Mouse (Mus musculus): Measurements from ENCODE around the gene Mul1. TPM values are rescaled to one million over a fixed set of nuclear protein-coding genes. Genes with fewer than 3 reads are reported as not detected.
"Not testable (repeated sequence)": the region's sequence is repeated elsewhere in the genome, so short reads cannot be mapped to it uniquely, and the experiment has no call there.

Mul1 gene
- total RNA-seq (2014; fragmentation: Nextera tagmentation) (13.2 and 18.1 TPM in 2 replicates), total RNA-seq (2017) (3.2 and 10.2 TPM in 2 replicates)

DNA sequence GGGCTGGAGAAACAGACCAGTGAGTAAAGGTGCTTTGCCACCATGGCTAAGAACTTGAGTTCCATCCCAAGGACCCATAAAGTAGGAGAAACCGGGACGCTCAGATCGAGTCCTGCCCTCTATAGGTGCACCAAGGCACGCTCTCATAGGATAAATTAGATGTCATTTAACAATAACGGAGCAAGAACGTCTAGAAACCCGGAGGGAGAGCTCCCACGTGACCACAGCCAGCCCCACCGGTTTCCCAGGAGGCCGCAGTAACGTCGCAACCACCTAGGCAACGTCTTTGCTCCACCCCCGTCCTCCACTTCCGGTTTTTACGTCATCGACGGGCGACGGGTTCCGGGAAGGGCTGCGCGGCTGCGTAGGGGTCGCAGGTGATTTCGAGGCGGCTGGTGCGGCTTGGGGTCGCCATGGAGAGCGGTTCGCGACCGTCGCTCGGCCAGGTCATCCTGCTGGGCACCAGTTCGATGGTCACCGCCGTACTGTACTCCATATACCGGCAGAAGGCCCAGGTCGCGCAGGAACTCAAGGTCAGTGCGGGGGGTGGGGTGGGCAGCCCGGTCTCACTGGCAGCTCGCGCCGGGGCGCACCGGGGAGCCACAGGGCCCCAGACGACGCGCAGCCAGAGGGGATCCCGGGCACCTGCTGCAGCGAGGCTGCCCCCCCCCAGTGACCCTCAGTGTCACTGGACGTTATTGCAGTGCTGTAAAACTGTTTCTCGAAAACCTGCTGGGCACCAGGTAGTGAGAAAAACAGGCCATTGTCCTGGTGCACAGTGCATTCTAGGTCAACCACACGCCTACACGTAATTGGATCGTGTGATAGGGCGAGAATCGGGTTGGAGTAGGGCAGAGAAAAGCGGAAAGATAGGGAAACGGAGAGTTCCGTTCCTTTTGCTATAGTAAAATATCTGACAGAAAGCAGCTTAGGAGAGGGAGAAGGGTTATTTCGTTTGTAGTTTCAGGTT is at the start of gene Mul1:
Gene Mul1 (plus strand): TSS at position 325 of the 970 bp plus-strand sequence.
- ATAC-seq (replicated peaks; ENCODE audit: low FRiP score, low TSS enrichment, poor library complexity, severe bottlenecking) = peak; percentile 94

DNA sequence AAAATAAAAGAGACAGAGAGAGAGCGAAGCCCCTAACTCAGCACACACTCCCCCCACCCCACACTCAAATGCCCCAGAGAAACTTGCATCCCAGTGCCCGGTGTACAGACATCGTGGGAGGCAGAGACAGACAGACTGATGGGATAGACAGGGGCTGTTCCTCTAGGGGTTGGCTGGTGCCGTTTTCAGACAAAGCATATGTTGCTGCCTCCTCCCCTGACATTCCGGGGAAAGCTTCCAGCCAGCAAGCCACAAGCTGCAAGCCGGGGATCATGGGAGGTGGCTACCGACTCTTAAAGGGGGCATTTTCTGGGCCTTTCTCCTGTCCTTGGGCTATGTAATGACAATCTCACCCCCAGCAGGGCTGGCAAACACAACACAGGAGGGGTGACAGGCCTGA is 40.8 kb upstream of the Mul1 start:
- no peak for ATAC-seq (replicated peaks; ENCODE audit: low FRiP score, low TSS enrichment, poor library complexity, severe bottlenecking)

DNA sequence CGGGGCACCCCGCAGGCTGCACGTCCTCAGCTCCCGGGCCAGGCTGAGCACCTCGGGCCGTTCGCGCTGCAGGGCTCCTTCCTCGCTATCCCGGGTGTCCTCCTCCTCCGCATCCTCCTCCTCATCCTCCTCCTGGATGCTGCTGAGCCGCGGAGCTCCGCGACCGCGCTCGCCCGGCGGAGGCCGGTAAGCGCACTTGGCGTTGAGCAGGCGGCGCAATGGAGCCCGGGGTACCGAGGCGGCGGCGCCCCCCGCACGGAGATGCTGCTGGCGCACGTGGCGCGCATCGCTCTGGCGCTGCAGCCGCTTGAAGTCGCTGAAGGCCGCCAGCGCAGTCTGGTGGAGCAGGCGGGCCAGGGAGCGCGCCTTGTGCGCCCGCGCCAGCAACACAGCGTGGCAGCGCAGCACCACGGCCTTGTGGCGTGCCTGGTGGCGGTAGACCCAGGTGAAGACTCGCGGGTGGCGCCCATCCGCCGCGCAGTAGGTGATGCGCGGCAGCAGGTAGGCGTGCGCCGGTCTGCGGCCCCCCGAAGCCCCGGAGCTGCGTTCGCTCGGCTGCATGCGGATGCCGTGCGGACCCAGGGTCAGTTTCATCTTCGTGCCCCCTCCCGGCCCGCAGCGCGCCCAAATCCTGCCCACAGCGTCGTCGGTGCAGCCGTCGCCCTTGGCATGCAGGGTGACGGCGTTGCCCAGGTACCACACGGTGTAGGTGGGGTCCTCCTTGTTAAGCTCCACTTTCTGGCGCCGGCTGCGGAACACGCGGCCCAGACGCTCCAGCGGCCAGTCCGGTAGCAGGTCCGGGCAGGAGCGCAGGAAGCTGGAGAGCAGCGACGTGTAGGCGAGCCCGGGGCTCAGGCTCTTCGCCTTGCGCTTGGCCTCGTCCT is 39.1 kb upstream of the Mul1 start:
- ATAC-seq (replicated peaks; ENCODE audit: low FRiP score, low TSS enrichment, poor library complexity, severe bottlenecking) = no peak

DNA sequence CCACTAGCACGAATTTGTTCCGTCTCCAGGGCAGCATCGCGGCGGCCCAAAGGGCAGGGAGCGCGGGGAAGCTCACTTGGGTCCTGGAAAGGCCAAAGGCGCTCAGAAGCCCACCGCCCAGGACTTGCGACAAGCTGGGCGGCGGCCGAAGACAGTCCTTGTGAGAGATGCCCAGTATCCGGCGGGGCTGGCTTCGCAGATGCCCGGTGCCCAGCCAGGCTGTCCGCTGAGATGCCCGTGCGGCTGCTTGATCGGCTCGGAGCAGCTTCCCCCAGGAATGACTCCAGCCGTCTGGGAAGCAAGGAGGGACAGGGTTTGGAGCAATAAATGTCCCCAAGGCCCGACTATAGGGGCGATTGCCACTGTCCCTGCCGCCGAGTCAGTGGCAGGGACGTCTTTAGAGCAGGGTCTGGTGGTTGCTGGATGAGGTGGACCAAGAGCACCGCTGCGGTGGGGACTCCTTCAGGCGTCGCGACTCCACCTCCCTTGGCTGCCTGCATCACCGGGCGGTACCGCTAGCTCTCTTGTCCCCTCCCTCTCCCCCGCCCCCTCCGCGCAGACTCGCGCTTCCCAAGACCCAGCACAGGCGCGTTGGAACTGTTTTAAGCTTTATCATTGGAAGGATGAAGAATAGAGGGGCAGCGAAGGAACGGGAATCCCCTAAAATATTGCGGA is 38.4 kb upstream of the Mul1 start, which contains the start of gene Fam43b:
Gene Fam43b (minus strand): TSS at position 558 of the 675 bp plus-strand sequence.
- ATAC-seq (replicated peaks; ENCODE audit: low FRiP score, low TSS enrichment, poor library complexity, severe bottlenecking) = no peak

DNA sequence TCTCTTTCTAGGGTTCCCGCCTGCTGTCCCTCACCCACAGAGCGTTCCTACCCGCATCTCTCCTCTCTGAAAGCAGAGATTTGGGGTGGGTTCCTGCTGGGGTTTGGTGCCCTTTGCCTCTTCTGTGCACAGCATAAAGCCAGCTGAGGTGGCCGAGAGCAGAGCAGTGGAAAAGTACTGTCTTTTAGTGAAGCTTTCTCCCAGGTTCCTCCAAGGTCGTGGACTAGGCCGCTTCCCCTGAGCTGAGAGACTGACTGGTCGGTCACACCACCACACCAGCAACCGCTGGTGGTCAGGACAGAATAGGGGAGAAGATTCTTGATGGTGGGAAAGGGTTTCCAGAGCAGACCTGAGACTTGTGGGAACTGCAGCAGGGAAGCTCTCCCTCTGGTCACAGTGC is 37.8 kb upstream of the Mul1 start:
- ATAC-seq (replicated peaks; ENCODE audit: low FRiP score, low TSS enrichment, poor library complexity, severe bottlenecking) = no peak

DNA sequence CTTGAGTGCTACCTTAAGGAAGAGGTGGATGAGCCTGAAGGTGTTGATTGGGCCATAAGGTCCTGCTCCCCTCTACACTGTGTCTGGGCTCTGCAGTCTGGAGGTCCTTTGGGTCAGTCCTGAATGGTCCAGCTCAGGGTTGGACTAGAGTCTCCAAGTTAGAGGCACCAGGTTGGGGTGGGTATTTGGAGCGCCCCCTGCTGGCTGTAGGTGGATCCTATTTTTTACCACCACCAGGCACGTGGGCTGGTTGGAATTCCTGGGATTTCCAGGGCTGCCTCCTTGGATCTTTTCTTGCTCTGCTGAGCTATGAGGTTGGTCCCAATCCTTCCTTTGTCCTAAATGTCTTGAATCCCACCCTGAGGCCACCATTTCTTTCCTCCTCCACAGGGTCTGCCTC is 29.7 kb upstream of the Mul1 start:
- ATAC-seq (replicated peaks; ENCODE audit: low FRiP score, low TSS enrichment, poor library complexity, severe bottlenecking) = peak; percentile 63

DNA sequence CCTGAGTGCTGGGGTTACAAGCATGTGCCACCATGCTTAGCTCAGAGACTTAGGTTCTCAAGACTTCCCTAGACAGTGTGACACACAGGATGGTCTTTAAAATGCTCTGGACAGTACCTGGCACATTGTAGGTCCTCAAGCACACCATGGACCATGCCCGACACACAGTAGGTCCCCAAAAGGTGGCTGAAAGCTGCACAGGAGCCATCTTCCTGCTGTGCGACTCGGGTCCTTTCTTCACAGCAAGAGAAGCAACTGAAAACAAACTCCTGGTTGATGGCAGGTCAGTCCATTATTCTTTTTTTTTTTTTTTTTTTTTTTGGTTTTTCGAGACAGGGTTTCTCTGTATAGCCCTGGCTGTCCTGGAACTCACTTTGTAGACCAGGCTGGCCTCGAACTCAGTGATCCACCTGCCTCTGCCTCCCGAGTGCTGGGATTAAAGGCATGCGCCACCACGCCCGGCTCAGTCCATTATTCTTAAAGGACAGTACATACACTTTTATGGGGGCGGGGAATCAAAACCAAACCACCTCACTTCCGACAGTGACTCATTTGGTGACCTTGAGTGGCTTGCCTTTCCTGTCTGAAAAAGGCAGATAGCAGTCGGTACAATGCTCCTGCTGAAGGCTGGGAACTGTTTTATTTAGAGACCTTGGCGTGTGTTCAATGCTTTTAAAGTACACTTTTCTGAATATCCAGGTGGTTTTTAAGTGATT is 26.8 kb upstream of the Mul1 start:
- ATAC-seq (replicated peaks; ENCODE audit: low FRiP score, low TSS enrichment, poor library complexity, severe bottlenecking) = 0 out of 2 replicates have a peak, but pooled peaks have one; percentile 42

DNA sequence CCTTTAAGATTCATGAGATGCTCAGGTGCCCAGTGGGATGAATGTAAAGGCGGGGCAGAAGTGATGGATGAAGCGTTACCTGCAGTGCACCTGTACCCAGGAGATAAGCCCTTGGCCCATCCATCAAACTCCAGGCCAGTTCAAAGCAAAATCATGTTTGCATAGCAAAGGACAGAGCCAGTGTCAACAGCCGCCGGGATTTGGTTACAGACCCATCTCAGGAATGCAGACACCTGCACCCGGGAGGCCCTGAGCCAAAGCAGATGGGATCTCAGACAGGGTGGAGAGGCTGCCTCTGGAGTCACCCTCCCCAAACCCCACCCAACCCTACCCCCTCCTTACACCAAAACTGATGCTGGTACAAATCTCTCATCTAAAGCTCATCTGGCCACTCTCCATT is 23.5 kb upstream of the Mul1 start:
- no peak for ATAC-seq (replicated peaks; ENCODE audit: low FRiP score, low TSS enrichment, poor library complexity, severe bottlenecking)

DNA sequence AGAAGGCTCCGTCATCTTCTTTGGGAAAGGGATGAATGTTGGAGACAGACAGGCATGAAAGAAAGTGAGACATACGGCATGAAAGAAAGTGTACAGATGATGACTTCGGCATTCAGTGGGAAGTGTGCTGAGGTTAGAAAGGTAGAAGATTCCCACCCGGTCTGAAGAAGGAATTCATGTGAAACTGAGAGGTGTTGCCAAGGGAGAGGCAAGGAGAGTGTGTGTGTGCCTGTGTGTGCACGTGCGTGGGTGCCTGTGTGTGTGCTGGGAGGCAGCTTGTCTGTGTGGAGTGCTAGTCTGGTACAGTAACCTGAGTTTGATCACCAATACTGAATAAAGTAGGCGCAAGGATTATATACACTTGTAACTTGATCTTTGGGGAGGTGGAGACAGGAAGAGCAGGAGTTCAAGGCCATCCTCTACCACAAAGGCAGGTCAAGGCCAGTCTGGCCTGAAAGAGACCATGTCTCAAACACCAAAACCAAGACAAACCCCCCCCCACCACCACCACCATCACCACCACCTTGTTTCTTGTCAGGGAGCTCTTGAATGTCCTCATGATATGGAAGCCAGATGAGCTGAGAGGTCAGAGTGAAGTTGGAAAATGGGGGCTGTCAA is 22.9 kb upstream of the Mul1 start:
- ATAC-seq (replicated peaks; ENCODE audit: low FRiP score, low TSS enrichment, poor library complexity, severe bottlenecking) = no peak

DNA sequence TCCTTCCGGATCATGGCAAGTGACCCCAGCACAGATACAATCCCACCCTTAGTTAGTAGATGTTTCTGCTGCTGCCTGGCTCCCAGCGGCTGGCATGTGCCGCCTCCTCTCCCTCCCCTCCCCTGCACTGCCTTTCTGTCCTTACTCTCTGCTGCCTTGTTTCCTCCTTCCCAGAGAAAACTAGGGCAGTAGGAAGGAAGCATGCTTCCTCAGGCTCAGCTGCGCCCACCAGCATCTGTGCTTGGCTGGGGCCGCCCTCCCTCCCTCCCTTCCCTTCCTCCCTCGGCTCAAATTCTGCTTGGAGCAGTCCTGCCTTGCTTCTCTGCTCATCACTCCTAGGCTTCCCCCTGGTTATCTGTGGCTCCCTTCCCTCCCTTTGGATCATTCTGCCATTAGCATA is 19.7 kb upstream of the Mul1 start:
- ATAC-seq (replicated peaks; ENCODE audit: low FRiP score, low TSS enrichment, poor library complexity, severe bottlenecking) = no peak

DNA sequence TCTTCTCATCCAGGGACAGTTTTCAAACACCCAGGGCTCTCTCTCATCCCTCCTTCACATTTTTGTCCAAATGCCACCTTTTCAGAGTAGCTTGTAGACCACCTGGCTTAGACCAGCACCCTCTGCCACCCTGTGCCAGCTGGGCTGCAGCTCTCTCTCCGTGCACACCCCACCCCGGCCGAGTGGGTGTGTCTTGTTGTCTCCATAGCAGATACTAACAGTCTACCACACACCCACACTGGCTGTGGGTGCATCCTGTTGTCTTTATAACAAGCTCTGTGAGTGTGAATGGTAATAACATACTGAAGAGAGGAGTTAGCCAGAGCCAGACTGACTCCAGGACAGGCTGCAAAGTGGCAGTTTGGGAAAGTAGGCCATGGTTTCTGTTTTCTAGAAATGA is 18.5 kb upstream of the Mul1 start:
- no peak for ATAC-seq (replicated peaks; ENCODE audit: low FRiP score, low TSS enrichment, poor library complexity, severe bottlenecking)

DNA sequence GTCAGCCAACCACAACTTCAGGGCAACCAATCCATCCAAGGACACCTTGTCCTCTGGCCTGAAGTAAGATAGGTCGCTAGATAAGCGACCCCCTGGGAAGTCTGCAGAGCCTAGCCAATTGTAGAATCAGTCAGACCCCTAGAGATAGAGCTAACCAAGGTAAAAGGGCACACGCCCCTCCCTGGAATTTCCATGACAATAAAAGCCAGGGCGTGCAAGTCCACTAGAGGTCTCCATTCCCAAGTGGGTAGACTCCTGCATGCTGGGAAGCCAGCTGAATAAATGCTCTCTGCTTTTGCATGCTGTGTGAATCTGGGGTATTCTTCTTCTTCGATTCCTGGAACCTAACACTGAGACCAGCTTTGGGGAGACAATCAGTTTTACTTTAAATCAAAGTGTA is 18.1 kb upstream of the Mul1 start:
- no peak for ATAC-seq (replicated peaks; ENCODE audit: low FRiP score, low TSS enrichment, poor library complexity, severe bottlenecking)

DNA sequence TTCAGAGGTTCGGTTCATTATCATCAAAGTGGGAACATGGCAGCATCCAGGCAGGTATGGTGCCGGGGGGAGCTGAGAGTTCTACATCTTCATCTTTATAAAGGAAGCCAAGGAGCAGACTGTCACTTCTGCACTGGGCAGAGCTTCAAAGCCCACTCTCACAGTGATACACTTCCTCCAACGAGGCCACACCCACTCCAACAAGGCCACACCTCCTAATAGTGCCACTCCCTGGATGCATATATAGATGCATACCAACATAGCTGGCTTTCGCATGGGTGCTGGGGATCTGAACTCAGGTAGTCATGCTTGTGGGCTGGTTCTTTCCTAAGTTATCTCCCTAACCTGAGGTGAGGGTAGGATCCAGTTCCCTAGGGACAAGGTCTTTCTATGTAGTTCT is 16.6 kb upstream of the Mul1 start:
- ATAC-seq (replicated peaks; ENCODE audit: low FRiP score, low TSS enrichment, poor library complexity, severe bottlenecking) = no peak

DNA sequence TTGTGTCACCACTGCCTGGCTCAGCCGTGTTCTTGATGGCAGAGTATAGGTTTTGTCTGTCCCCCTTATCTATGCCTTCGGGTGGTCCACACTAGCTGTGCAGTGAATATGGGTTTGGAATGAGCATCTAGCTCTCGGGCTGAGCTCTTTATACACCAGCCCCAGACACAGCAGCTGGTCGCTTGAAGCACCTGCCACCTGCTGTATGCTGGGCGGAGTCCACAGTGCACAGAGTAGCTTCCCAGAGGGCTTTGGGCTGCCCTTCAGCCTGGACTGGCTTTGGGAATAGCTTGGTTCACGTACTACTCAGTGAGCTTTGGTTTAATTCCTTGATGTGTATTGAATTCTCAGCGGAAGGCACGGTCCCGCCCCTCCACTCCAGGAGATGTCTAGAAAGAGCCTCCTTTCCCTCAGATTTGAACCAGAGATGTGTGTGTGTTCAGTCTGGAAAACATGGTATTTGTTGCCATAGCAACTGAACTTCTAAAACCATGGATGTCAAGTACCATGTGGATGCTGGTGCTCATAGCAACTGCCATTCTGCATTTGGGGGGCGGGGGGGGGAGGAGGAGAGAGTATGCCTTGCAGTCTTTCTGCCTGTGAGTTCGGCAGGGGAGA is 16.0 kb upstream of the Mul1 start:
- ATAC-seq (replicated peaks; ENCODE audit: low FRiP score, low TSS enrichment, poor library complexity, severe bottlenecking) = no peak

DNA sequence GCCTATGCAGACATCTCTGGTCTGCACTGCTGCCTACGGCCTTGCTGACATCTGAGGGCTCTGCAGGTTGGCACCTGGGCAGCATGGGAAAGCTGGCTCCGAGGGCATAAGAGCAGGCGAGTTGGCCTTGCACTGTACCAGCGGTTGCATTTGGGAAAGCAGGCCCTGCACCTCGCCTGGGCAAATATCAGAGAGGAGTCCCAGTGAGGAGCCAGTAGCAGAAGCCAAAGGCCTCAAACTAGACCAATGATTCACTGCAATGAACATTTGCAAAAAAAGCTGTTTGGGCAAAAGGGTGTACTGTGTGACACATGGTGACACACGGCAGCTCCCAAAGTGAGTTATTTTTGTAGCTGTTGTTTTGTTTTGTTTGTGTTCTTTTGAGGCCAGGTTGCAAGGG is 9.4 kb upstream of the Mul1 start:
- ATAC-seq (replicated peaks; ENCODE audit: low FRiP score, low TSS enrichment, poor library complexity, severe bottlenecking) = no peak

DNA sequence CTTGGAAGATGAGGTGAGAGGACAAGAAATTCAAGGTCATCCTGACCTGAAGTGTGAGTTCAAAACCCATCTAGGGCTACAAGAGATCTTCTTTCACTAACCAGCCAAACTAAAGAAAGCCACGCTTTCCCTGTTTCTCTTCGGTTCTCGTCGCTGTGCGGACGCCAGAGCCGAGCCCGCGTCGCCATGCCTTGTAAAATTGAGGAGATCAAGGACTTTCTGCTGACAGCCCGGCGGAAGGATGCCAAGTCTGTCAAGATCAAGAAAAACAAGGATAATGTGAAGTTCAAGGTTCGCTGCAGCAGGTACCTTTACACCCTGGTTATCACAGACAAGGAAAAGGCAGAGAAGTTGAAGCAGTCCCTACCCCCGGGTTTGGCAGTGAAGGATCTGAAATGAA is 8.9 kb upstream of the Mul1 start:
- ATAC-seq (replicated peaks; ENCODE audit: low FRiP score, low TSS enrichment, poor library complexity, severe bottlenecking) = not testable (repeated sequence)

DNA sequence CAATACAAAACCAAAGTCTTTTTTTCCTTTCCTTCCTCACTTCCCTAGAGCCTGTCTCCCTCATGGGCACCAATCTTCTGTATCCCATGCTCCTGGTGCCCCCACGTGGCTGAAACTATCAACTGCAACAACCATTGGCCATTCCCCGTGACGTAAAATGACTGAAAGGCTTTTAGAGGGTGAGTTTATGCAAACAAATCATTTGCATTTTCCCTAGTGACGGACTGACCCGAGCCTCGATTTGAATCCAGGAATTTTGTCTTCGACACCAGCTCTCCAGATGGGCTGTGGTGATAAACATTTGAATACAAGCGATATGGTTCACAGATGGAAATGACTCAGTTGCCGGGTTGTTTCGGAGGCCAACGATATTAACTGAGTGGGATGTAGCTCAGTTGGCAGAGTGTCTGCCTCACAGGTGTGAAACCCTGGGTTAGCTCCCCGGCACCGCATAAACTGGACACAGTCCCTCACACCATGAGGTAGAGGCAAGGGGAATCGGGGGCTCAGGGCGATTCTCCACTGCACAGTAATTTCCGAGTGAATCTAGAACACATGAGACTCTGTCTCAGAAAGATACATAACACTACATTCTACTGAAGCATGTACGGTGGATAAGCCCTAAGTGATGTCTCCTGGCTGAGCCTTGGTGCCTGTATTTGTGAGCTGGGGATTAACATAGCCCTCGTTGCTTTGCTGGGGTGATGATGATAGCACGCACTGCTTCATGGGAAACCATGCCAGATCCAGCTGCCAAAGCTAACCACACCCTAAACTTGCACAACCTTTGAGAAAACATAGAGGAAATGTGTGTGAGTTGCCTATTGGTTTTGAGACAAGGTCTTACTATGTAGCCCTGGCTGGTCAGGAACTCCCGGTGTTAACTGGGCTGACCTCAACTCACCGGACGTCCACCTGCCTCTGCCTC is 7.4 kb upstream of the Mul1 start:
- ATAC-seq (replicated peaks; ENCODE audit: low FRiP score, low TSS enrichment, poor library complexity, severe bottlenecking) = peak; percentile 75

All from megakaryocyte-erythroid progenitor cell, adult 5-6 weeks (primary cell).